Comparison of ENCODE assay signal across 11 mouse cellular contexts in genomic region chr7:36679031-36679618, GRCm38 (mm10). TPM values are rescaled to one million over a fixed set of nuclear protein-coding genes. Genes with fewer than 3 reads are reported as not detected.
DNase-seq lines count a peak whose midpoint lies in the region; ATAC-seq and TF ChIP-seq lines count a peak whose summit lies in the region.
"Had no signal": no experiment of that assay in that cellular context is flagged by ENCODE, and none has a peak within 500 bp of the region (broad histone marks: within the 10 kb centered on the region; RNA-seq: fewer than 3 reads in every experiment).

No protein-coding gene starts in this region.

- 0 out of 2 replicates have a peak overlapping the region, but pooled peaks have one; percentile 60 for H3K9ac ChIP-seq in hindbrain, embryonic 13.5 days
- no peak overlapping the region for H3K9ac ChIP-seq in midbrain, embryonic 15.5 days
- H3K9ac ChIP-seq: liver, embryonic 12.5 days had no signal

- H3K27ac ChIP-seq in hindbrain, embryonic 13.5 days = no peak overlapping the region
- no peak overlapping the region for H3K27ac ChIP-seq in midbrain, embryonic 15.5 days
- H3K27ac ChIP-seq: liver, embryonic 12.5 days had no signal

- peak overlapping the region; percentile 39 for H3K4me3 ChIP-seq in E14TG2a.4 (replicated peaks; ENCODE audit: low read length)
- H3K4me3 ChIP-seq in hindbrain, embryonic 13.5 days = peak overlapping the region; percentile 28; the same call in 1 of the 2 replicates
- H3K4me3 ChIP-seq in midbrain, embryonic 15.5 days = no peak overlapping the region
- H3K4me3 ChIP-seq: liver, embryonic 12.5 days had no signal

- peak; percentile 52 for ATAC-seq in common myeloid progenitor, adult 5-6 weeks (replicated peaks; ENCODE audit: low read depth, poor library complexity, severe bottlenecking)
- no peak for ATAC-seq in hindbrain, embryonic 13.5 days (ENCODE audit: low FRiP score)
- no peak for ATAC-seq in midbrain, embryonic 15.5 days (replicated peaks)
- ATAC-seq: liver, embryonic 12.5 days had no signal

- DNase-seq in layer of hippocampus, adult 8-10 months (ENCODE audit: low spot score in 2 of 2) = no peak
- no peak for DNase-seq in cerebellum, postnatal 14 days
- DNase-seq in testis, postnatal 14 days (ENCODE audit: low spot score) = no peak
- DNase-seq: cerebellum, adult 9-10 months; thymus, adult 2 months had no signal

- H3K4me2 ChIP-seq in hindbrain, embryonic 13.5 days = peak overlapping the region; percentile 54
- H3K4me2 ChIP-seq in midbrain, embryonic 15.5 days = peak overlapping the region; percentile 53

- no peaks in the 10 kb centered on the region for H3K36me3 ChIP-seq in E14TG2a.4 (ENCODE audit: insufficient read depth, low read length)
- H3K36me3 ChIP-seq in hindbrain, embryonic 13.5 days = no peaks in the 10 kb centered on the region
- H3K36me3 ChIP-seq in midbrain, embryonic 15.5 days (replicated peaks) = no peaks in the 10 kb centered on the region
- H3K36me3 ChIP-seq: liver, embryonic 12.5 days had no signal

- 5% methylated on average over 9 of the region's 9 CpGs for WGBS in hindbrain, embryonic 13.5 days
- WGBS in midbrain, embryonic 15.5 days = 3% methylated on average over 9 of the region's 9 CpGs

- peaks cover 42% of the 10 kb centered on the region for H3K27me3 ChIP-seq in E14TG2a.4 (ENCODE audit: insufficient read depth, low read length)
- peaks cover 43% of the 10 kb centered on the region for H3K27me3 ChIP-seq in hindbrain, embryonic 13.5 days
- H3K27me3 ChIP-seq in midbrain, embryonic 15.5 days (replicated peaks) = peaks cover 23% of the 10 kb centered on the region

- no peaks in the 10 kb centered on the region for H3K9me3 ChIP-seq in E14TG2a.4 (ENCODE audit: low read length)
- no peaks in the 10 kb centered on the region for H3K9me3 ChIP-seq in hindbrain, embryonic 13.5 days
- H3K9me3 ChIP-seq in midbrain, embryonic 15.5 days = no peaks in the 10 kb centered on the region
- H3K9me3 ChIP-seq: liver, embryonic 12.5 days had no signal

- peaks cover 66% of the 10 kb centered on the region for H3K4me1 ChIP-seq in E14TG2a.4 (replicated peaks; ENCODE audit: low read depth, low read length)
- H3K4me1 ChIP-seq in hindbrain, embryonic 13.5 days (replicated peaks) = peaks cover 23% of the 10 kb centered on the region
- peaks cover 19% of the 10 kb centered on the region for H3K4me1 ChIP-seq in midbrain, embryonic 15.5 days

- no peak for TF ChIP-seq CTCF in E14TG2a.4 (conservative IDR thresholded peaks at IDR 0.05; ENCODE audit: low read length)

RNA-seq across cellular contexts. Expression of gene Tshz3, which starts 18.8 kb away (rescaled TPM):
- 0.14 and 0.58 TPM in 2 replicates for total RNA-seq in common myeloid progenitor, adult 5-6 weeks (2017)
- 37.1 and 39.9 TPM in 2 replicates for polyA plus RNA-seq in hindbrain, embryonic 13.5 days (2015; fragmentation: Nextera tagmentation; extraction: Ambion mirVana)
- polyA plus RNA-seq in midbrain, embryonic 15.5 days (2015; fragmentation: Nextera tagmentation; extraction: Ambion mirVana) = 9.8 and 11.1 TPM in 2 replicates
- 10 to 100 TPM; 20.2 to 23.5 (median 21.8) TPM for total RNA-seq in layer of hippocampus, adult 8-10 months (2022)
- total RNA-seq: megakaryocyte-erythroid progenitor cell, adult 5-6 weeks had no signal

Comparison
In these comparisons a context has a peak if more than half of its experiments do, and no peak if none do; other contexts are left out.
1. RNA of gene Tshz3, which starts 18.8 kb away (total RNA-seq): 20.2 to 23.5 TPM in layer of hippocampus, adult 8-10 months; 0.14 to 0.58 TPM in common myeloid progenitor, adult 5-6 weeks; every median in the first group is over 10 times any median in the second.